Mouse (Mus musculus) adrenal gland (tissue): Measurements from ENCODE around the gene Fbxw17.
"Not testable (repeated sequence)": the region's sequence is repeated elsewhere in the genome, so short reads cannot be mapped to it uniquely, and the experiment has no call there.

Source experiments
- intact Hi-C: fragments of 180-260 bp; cut with DNase I; formaldehyde crosslinking; loops from one replicate; pipeline ENCODE4 v1.15.1; 2025
- long read RNA-seq, 2 experiments: library from polyadenylated mRNA; unstranded; transcript quantifications; one replicate each; pipeline ENCODE4 v2.0.0; 2020; ENCODE audit warnings: borderline replicate concordance in 1 of 2; ENCODE audit not compliant: insufficient replicate concordance in 1 of 2

Fbxw17 gene
- long read RNA-seq, experiment 1, transcript Fbxw17-201 (10 exons, 1,798 nt) = major isoform, 17 of 26 reads
- long read RNA-seq, experiment 1, partial matches to known transcripts = 1 of 26 reads
- long read RNA-seq, experiment 1, other reads (novel, unspliced or antisense) = 8 of 26 reads
- long read RNA-seq, experiment 2, transcript Fbxw17-201 (10 exons, 1,798 nt) = major isoform, 11 of 14 reads
- long read RNA-seq, experiment 2, partial matches to known transcripts = 0 of 14 reads
- long read RNA-seq, experiment 2, other reads (novel, unspliced or antisense) = 3 of 14 reads

DNA sequence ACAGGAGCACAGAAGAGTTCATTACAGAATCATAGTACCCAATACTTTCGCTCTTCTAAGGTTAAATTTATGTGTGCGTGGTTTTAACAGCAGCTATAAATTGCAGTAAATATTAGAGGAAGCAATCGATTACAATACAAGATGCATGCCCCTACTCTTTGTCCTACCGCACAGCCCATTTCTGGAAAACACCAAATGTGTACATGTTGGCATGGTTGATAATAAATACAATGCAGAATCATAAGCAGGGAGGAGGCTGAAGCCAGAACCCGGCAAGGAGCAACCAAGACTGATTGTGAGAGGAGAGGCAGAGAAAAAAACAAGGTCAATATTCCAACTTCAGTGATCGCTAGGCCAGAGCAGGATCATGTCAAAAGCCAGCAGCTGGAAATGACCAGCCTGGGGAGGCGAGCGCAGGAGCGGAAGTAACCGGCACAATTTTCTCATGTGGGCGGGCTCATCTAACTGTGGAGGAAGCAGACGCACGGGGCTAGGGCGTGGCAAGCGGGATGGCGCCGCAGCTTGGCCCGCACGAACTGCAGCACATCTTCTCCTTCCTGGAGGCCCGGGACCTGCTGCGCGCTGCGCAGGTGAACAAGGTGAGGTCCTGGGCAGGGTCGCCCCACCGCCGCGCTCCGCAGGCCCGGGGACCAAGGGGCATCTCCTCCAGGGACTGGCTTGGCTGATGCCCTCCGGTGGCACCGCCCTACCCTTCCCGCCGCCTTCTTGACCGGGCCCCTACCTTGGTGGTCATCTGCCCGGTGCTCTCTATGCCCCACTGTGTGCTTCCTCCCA is at the start of gene Fbxw17:
Fbxw17 (plus strand) TSS at position 476 of the 795 bp plus-strand sequence.
- intact Hi-C loops = no loop called here

DNA sequence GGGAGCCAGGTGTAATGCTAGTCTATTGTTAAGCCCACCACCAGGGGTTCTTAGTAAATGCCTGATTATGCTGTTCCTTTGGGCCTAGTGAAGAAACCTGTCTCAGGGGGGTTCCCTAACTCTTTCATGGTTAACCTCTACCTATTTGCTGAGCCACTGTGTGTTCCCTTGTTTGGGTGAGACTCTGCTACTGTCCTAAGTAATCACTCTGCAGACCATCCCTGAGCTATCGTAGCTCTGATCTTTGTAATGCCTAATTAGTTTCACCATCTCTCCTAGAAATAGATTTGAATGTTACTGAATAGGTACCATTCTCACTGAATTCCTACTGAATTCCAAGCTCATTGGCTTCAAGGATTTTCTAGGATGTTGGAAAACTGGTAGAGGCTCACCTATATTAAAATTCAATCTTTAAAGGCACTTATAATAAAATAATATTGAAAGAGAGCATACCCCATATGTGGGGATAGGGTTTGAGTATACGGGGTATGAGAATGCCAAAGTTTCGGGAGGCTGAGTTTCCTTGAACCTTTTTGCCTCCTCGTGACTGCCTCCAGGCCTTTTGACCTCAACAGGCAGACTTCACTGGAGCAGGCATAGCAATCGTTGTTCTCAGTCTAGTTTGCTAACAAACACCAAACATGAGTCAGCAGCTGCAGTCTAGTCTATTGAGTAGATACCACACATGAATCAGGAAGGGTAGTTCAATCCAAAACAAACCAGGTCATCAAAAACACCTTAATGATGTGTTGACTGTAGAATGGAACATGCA is 44.5 kb upstream of the Fbxw17 start:
- intact Hi-C loops = loop anchor here (10.0 kb wide), 1 partner anchor 132 kb away; no protein-coding TSS in a partner anchor

DNA sequence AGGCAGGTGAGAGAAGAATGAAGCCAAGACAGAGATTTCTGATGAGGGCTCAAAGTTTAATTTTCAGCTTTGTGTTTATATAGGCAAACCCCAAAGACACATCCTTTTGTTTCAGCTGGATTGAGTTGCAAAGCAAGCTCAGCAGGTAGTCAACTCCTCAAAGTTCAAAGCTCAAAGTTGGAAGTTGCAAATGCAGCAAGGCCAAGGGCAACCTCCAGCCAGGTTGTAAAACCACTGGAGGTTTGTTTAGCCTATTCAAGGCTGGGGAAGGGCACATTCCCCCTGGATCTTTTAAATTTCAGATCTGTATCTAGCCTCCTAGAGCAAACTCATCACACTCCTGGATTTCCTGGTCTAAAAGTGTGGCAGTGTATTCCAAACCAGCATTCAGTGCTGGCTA is 28.5 kb upstream of the Fbxw17 start:
- intact Hi-C loops = not testable (repeated sequence)

DNA sequence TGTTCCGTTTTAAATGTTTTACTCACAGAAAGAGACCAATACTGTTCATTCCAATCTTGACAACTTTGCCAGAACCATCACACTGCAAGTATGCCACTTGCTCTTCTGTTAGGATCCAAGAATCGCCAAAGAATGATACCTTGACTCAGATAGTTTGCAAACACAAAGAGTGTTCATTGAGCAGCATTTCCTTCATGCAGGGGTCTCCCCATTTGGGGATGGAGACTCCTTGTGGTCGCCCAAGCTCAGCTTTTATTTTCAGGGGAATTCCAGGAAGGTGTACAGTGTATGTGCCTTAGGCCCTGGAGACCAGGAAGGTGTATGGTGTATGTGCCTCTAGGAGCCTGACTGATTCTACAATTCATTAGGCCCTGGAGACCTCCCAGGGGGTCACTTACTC is 757 bp downstream of the Fbxw17 start:
- intact Hi-C loops = no loop called here

DNA sequence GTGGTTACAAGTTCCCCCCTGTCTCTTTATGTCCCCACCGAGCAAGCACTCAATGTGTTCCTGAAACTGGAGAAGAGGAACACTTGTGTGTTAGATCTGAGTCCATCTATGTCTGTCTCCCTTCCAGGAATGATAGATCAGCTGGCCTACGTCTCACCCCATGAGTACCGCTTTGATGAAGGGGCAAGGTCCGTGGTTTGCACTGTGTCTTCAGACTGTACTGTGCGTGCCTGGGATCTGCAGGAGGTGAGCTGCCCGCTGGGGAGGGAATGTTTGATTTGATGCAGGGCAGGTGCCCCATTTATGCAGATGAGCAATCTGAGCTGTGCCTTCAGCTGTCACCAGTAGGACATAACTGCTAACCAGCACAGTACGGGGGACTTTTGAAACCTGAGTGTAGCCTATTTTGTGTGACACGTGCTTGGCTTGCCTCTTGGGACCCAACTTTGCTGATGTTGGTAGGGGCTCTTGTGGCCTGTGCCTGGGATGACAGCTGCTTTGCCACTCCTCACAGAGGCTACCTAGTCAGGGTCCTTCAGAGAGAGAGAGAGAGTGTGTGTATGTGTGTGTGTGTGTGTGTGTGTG is 6.1 kb downstream of the Fbxw17 start:
- intact Hi-C loops = no loop called here

GRCm38 (mm10) chr13:50424517-50424916 is 6.9 kb downstream of the Fbxw17 start:
- intact Hi-C loops = no loop called here

- intact Hi-C loops = no loop called here
Observed at GRCm38 (mm10) chr13:50426686-50427085, 9.0 kb downstream of the Fbxw17 start.

GRCm38 (mm10) chr13:50443812-50444211 is 26.1 kb downstream of the Fbxw17 start, which contains the start of gene Gm47429:
Gene Gm47429 (minus strand): TSS chr13:50443912.
- intact Hi-C loops = no loop called here

GRCm38 (mm10) chr13:50445261-50445660 is 27.6 kb downstream of the Fbxw17 start:
- intact Hi-C loops = no loop called here

DNA sequence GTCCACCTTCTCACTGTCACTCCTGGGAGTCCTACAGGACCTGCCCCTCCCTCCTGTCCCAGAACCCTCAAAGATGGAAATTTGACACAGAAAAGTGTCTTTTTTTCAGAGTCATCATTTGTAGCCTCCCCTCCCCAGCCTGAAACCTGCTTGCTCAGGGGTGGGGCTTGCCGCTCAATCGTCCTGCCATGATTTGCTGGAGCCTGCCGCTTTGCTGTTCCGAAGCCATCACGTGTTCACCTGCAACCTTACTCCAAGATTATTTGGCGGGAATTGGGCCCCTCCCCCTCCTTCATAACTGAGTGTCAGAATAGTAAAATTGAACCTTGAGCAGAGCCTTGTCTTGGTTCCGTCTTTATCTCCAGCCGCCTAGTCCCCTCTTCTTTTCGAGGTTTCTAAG is 34.6 kb downstream of the Fbxw17 start:
- intact Hi-C loops = not testable (repeated sequence)

DNA sequence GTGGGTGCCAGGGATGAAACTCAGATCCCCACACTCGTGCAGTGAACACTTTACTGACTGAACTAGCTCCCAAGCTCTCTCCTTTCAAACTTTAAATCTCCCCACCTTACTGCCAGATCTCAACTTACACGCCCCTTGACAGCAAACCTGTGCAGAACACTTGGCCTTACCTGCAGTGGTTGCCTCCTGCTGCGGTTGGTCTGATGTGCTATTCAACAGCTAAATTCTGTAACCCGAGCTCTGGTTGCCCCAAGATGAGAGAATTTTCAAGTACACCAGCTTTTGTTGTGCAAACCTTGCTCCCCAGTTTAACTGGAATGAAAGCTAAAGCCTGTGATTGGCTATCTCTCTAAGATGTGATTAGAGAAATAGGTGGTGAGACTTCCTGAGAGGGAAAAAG is 35.8 kb downstream of the Fbxw17 start:
- intact Hi-C loops = no loop called here

DNA sequence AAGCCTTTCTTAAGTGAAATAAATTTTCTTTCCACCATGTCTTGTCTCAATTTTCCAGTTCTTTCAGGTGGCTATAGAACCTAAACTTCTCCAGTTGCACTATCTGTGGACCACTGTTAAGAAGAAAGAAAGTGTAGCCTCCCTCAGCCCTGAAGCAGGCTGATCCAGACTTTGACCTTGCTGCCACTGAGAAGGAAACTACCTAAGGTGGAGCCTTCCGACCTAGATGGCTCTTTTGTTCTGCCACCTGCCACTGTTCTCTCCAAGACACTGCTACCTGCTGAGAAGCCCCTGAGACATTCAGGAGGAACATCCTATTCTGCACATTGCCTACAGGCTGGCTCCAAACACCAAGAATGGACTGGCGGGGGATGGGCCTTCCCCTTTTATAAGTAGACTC is 42.8 kb downstream of the Fbxw17 start:
- intact Hi-C loops = not testable (repeated sequence)

DNA sequence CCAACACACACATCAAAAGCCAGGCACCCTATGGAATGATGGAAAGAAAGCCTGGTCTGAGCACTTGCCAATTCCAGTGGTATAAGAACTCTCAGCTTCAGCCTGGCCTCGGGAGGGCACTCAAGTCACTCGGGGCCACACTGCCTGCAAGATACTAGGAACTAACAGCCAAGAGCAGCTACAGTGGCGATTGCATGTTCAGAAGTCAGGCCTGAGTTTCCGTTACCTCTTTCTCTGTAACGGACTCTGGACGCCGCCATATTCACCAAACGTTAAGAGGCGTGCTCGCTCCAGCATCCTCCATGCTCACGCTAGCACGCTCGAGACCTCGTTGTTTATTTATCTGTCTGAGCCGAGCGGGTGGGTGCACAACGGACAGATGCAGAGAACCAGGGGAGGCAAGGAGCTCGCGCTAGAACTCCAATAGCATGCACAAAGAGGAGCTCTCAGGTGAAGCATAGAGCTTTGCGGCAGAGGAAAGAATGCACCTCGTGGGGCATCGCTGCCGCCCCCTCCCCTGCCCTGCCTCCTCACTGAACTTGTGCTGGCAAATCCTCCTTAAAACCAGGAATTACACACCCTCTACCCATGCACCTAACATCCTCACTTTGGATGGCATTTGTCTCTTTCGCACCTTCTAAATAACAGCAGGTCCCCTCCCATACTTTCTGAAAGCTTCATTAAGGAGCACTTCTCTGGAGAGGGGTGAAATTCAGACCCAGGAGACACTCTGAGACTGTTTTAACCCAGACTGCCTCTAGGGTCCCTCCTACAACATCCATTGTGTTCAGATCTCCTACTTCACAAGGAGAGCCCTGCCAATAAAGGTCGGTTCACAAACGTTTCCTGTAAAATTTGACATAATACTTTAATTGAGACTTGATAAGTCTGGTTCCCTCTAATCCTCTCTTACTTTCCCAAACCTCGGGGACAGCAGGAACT is 47.2 kb downstream of the Fbxw17 start:
- intact Hi-C loops = no loop called here

DNA sequence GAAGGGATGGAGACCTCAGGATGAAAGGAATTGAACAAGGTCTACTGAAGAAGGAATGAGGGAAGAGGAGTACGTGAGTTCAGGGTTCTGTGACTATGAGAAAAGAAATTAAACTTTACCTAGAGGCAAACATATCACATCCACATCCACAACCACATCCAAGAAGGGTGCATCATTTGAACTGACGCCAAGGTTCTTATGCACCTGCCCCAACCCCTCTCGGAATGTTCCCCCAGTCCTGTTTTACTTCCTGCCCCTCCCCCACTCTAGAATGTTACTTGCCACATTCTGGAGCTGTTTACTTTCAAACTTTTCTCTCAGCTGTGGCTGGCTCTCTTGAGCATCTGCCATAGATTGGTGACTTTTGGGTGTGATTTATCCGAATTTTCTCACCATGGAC is 49.3 kb downstream of the Fbxw17 start, which contains the start of gene Nutm2:
Nutm2 (plus strand) TSS at position 301 of the 400 bp plus-strand sequence.
- intact Hi-C loops = no loop called here
